Mouse (Mus musculus) liver, adult (tissue): ENCODE data around the gene Pygm.

Experiments
- GATA4 ChIP-seq: IDR thresholded peaks from 2 replicates; pipeline ENCODE4 v1.6.1; 2014; ENCODE audit warnings: mild to moderate bottlenecking, low read length; ENCODE audit not compliant: insufficient replicate concordance

Pygm gene

DNA sequence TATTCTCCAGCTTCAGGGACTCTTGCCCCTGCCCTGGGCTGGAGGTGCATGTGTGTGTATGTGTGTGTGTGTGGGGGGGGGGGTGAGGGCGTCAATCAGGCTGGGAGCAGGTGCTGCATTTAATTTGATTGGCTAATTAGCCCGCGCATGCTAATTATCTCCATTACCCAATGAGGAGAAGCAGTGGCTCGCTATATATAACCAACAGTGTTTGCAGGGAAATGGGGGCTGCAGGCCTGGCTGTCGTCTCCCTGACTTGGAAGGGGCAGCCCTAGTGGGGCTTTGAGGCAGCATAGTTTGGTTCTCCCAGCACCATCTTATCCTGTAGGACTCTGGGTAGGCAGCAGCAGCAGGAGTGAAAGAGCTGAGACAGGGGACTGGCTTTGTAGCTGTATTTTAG lies 41.4 kb downstream of the Pygm start:
- no peak for TF ChIP-seq GATA4

GRCm38 (mm10) chr19:6426703-6427500 lies 42.7 kb downstream of the Pygm start:
- no peak for TF ChIP-seq GATA4

- no peak for TF ChIP-seq GATA4
Measured at GRCm38 (mm10) chr19:6427653-6428434, 43.6 kb downstream of the Pygm start.

DNA sequence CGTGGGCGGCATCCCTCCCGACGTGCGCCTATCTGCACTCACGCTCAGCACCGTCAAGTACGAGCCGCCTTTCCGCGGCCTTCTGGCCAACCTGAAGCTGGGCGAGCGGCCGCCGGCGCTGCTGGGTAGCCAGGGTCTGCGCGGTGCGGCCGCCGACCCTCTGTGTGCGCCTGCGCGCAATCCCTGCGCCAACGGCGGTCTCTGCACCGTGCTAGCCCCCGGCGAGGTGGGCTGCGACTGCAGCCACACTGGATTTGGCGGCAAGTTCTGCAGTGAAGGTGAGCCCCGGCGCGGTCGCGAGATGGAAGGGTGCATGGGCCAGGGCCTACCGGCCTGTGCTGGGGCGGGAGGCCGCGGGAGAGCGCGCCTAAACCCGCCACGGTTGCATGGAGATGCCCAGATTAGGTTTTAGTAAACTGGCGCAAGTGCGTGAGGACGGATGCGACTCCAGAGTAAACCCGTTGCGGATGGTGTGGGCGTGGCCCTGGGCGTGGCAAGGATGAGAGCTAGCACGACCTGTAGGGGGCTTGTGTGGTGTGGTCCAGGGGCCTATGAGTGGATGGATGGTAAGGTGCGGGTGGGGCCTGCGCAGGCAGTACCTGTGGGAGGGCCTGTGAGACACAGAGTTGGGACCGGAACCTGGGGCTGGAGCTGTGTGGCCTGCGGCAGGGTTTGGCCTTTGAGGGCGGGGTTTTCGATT lies 44.5 kb downstream of the Pygm start:
- TF ChIP-seq GATA4 = no peak

DNA sequence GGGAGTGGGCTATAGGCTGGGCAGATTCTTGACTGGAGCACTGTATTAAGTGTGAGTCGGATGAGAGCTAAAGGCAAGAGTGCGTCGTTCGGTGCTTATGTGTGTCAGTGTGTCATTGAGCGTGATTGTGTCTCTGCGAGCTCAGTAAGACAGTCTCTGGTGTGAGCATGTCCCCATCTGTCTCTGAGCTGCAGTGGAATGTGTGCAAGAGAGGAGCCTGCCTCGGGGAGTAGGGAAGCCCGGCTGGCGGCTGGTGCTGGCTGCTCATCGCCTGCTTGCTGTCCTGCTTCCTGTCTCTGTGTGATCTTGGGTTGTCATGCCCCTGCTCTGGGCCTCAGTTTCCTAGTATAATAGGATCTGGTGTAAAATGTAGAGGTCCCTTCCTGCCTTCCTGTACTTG lies 58.8 kb downstream of the Pygm start:
- no peak for TF ChIP-seq GATA4

- TF ChIP-seq GATA4 = no peak
Measured at GRCm38 (mm10) chr19:6445761-6446423, 61.7 kb downstream of the Pygm start.

GRCm38 (mm10) chr19:6446736-6447437 lies 62.7 kb downstream of the Pygm start:
- TF ChIP-seq GATA4 = no peak
